In genomic region chrX:106717160-106717559, GRCm38 (mm10) we compare ENCODE assay signal across 11 mouse cellular contexts.
DNase-seq lines count a peak whose midpoint lies in the region; ATAC-seq and TF ChIP-seq lines count a peak whose summit lies in the region.
"Had no signal": no experiment of that assay in that cellular context is flagged by ENCODE, and none has a peak within 500 bp of the region (broad histone marks: within the 10 kb centered on the region; RNA-seq: fewer than 3 reads in every experiment).

No protein-coding gene starts in this region.

- no peak for ATAC-seq in Patski
- ATAC-seq in inflammation-experienced regulatory T-cells, adult 6 months: peak; percentile 54
- no peak for ATAC-seq in midbrain, embryonic 15.5 days (replicated peaks)

- 45% methylated on average over 2 of the region's 2 CpGs for WGBS in thymus, adult 2 months
- WGBS in midbrain, embryonic 15.5 days: 48% methylated on average over 2 of the region's 2 CpGs

- no peaks in the 10 kb centered on the region for H3K9me3 ChIP-seq in midbrain, embryonic 15.5 days
- H3K9me3 ChIP-seq: heart, embryonic 13.5 days had no signal

- H3K9ac ChIP-seq in midbrain, embryonic 15.5 days: no peak overlapping the region
- H3K9ac ChIP-seq: heart, embryonic 13.5 days had no signal

- CTCF ChIA-PET in Patski (lab: Charles Lee): interaction anchor here (1.2 kb wide), 1 partner anchor 37 kb away, joined by 4 read pairs; no protein-coding TSS in a partner anchor

- TF ChIP-seq CTCF in left cerebral cortex, adult 2 months (IDR thresholded peaks at IDR 0.05): peak; percentile 6; the same call in 1 of the 2 replicates
- TF ChIP-seq CTCF in Patski (IDR thresholded peaks at IDR 0.05): peak; percentile 46
- TF ChIP-seq CTCF in thymus, adult 2 months (IDR thresholded peaks at IDR 0.05; ENCODE audit: borderline replicate concordance, control insufficient read depth, extremely low read depth, insufficient read depth, low read length, poor library complexity): no peak

- in situ Hi-C loops in Patski (cut with MboI; ENCODE audit: low pct_unique_long_range_greater_than_20kb): no loop called here

- H3K36me3 ChIP-seq in thymus, adult 2 months (ENCODE audit: control insufficient read depth, insufficient read depth, low read length): no peaks in the 10 kb centered on the region
- no peaks in the 10 kb centered on the region for H3K36me3 ChIP-seq in midbrain, embryonic 15.5 days (replicated peaks)
- H3K36me3 ChIP-seq: heart, embryonic 13.5 days had no signal

- no peaks in the 10 kb centered on the region for H3K4me1 ChIP-seq in thymus, adult 2 months (replicated peaks; ENCODE audit: control insufficient read depth, insufficient read depth, low read length)
- H3K4me1 ChIP-seq in midbrain, embryonic 15.5 days: no peaks in the 10 kb centered on the region
- H3K4me1 ChIP-seq: heart, embryonic 13.5 days had no signal

- H3K27ac ChIP-seq in left cerebral cortex, adult 2 months: no peak overlapping the region
- H3K27ac ChIP-seq in thymus, adult 2 months (ENCODE audit: control insufficient read depth, insufficient read depth, low read length): no peak overlapping the region
- H3K27ac ChIP-seq in midbrain, embryonic 15.5 days: no peak overlapping the region
- H3K27ac ChIP-seq: heart, embryonic 13.5 days had no signal

- H3K4me3 ChIP-seq in left cerebral cortex, adult 2 months: no peak overlapping the region
- H3K4me3 ChIP-seq in thymus, adult 2 months (ENCODE audit: control insufficient read depth, insufficient read depth, low read length): no peak overlapping the region
- no peak overlapping the region for H3K4me3 ChIP-seq in midbrain, embryonic 15.5 days
- H3K4me3 ChIP-seq: heart, embryonic 13.5 days had no signal

- intact Hi-C loops in left cerebral cortex, adult 2 months (cut with DNase I): no loop called here
- intact Hi-C loops in left cerebral cortex, postnatal 14 days (cut with DNase I): no loop called here

- peaks cover 6% of the 10 kb centered on the region for H3K27me3 ChIP-seq in Patski
- no peaks in the 10 kb centered on the region for H3K27me3 ChIP-seq in thymus, adult 2 months (ENCODE audit: control insufficient read depth, insufficient read depth, low read length)
- no peaks in the 10 kb centered on the region for H3K27me3 ChIP-seq in midbrain, embryonic 15.5 days (replicated peaks)
- H3K27me3 ChIP-seq: heart, embryonic 13.5 days had no signal

- DNase-seq in left cerebral cortex, adult 2 months (ENCODE audit: extremely low spot score in 1 of 2, low spot score in 2 of 2): no peak
- no peak for DNase-seq in left cerebral cortex, postnatal 14 days (ENCODE audit: low spot score in 2 of 2)
- no peak for DNase-seq in Patski (ENCODE audit: low read depth, low spot score)
- DNase-seq in naive thymus-derived CD4-positive, alpha-beta T cell, adult 2 months (ENCODE audit: low read depth): peak; percentile 3
- DNase-seq in thymus, adult 2 months: no peak
- DNase-seq in thymus, postnatal 25 days: no peak
- DNase-seq: layer of hippocampus, postnatal 36 days; lung, adult 18-20 months had no signal

- TF ChIP-seq POLR2A in thymus, adult 2 months (IDR thresholded peaks at IDR 0.05; ENCODE audit: control insufficient read depth, extremely low read depth, insufficient read depth, low read length, poor library complexity): no peak

- POLR2A ChIA-PET in Patski (lab: Charles Lee): no interaction called here

- H3K4me2 ChIP-seq in midbrain, embryonic 15.5 days: no peak overlapping the region
- H3K4me2 ChIP-seq: heart, embryonic 13.5 days had no signal
